Mouse (Mus musculus): Measurements from ENCODE around the gene 1700025G04Rik. TPM values are rescaled to one million over a fixed set of nuclear protein-coding genes. Genes with fewer than 3 reads are reported as not detected.

1700025G04Rik gene
- polyA plus RNA-seq, 1 experiment from 2014 or later: 25.8 TPM

DNA sequence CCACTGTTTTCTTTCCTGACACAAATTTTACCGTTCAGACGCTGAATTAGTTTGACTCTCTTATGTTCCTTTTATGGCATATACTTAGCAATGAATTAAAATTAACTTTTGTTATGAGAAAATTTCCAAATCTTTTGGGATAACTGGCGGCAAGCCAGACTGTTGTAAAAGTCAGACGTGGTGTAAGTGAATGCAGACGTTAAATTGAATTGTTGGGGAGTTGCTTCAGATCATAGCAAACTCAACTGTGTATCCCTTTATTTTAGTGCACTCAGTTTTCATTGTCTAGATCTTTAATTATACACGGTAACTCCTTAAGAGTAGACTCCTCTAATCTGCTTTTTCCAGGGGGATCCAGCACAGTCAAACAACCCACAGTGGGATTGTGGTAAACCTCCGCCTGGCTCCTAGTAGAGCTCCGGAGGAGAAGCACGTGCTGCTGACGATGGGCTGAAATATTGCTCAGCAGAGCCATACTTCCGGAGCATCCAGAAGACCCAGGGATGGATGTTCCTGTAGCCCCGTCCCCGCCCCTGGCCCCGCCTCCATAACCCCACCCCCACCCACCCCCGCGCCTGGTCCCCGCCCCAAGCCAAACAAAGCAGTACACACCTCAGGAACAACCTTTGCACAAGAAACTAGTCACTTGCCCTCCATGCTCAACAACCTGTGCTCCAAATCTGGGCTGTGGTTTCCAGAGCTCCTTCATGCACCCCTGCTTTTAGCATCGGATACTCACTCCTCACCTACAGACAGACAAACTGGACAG is 65.7 kb downstream of the 1700025G04Rik start:
- Histone ChIP-seq H3K9ac (ENCODE audit: low read depth, low read length) (no peak overlapping the region), H3K4me1 (replicated peaks; ENCODE audit: control insufficient read depth, insufficient read depth, low read length) (peaks cover 5% of the 10 kb centered on the region), H3K9me3 (ENCODE audit: control insufficient read depth) (no peaks in the 10 kb centered on the region), H3K4me3 (ENCODE audit: low read depth, low read length) (no peak overlapping the region), H3K36me3 (ENCODE audit: control insufficient read depth, insufficient read depth) (no peaks in the 10 kb centered on the region), H3K27me3 (replicated peaks; ENCODE audit: control insufficient read depth, insufficient read depth, low read length) (no peaks in the 10 kb centered on the region), H3K27ac (ENCODE audit: low read depth, low read length) (no peak overlapping the region), H3K4me2 (replicated peaks; ENCODE audit: low read depth) (no peak overlapping the region)
- 55% methylated on average over 18 of the region's 18 CpGs for WGBS
- no peak for ATAC-seq
- no peak for TF ChIP-seq CTCF (IDR thresholded peaks at IDR 0.05; ENCODE audit: low read depth)

- ATAC-seq: no peak
These were observed 69.1 kb downstream of the 1700025G04Rik start for GRCm38 (mm10) chr1:152020812-152021211.

GRCm38 (mm10) chr1:152020070-152020469 is 69.9 kb downstream of the 1700025G04Rik start:
- no peaks in the 10 kb centered on the region for H3K27me3 ChIP-seq (replicated peaks; ENCODE audit: control insufficient read depth, insufficient read depth, low read length)
- no peak overlapping the region for H3K4me2 ChIP-seq (replicated peaks; ENCODE audit: low read depth)
- H3K4me1 ChIP-seq (replicated peaks; ENCODE audit: control insufficient read depth, insufficient read depth, low read length): peaks cover 5% of the 10 kb centered on the region
- no peaks in the 10 kb centered on the region for H3K9me3 ChIP-seq (ENCODE audit: control insufficient read depth)
- no peak overlapping the region for H3K4me3 ChIP-seq (ENCODE audit: low read depth, low read length)
- H3K36me3 ChIP-seq (ENCODE audit: control insufficient read depth, insufficient read depth): no peaks in the 10 kb centered on the region
- H3K9ac ChIP-seq (ENCODE audit: low read depth, low read length): no peak overlapping the region
- TF ChIP-seq CTCF (IDR thresholded peaks at IDR 0.05; ENCODE audit: low read depth): no peak
- WGBS: 65% methylated on average over 5 of the region's 5 CpGs
- no peak overlapping the region for H3K27ac ChIP-seq (ENCODE audit: low read depth, low read length)
- ATAC-seq: no peak

More at GRCm38 (mm10) chr1:152020812-152021211, 69.1 kb downstream of the 1700025G04Rik start:
- no peaks in the 10 kb centered on the region for H3K36me3 ChIP-seq (ENCODE audit: control insufficient read depth, insufficient read depth)
- H3K9ac ChIP-seq (ENCODE audit: low read depth, low read length): no peak overlapping the region
- no peaks in the 10 kb centered on the region for H3K27me3 ChIP-seq (replicated peaks; ENCODE audit: control insufficient read depth, insufficient read depth, low read length)
- H3K4me2 ChIP-seq (replicated peaks; ENCODE audit: low read depth): no peak overlapping the region
- WGBS: 88% methylated on average over 6 of the region's 6 CpGs
- no peak overlapping the region for H3K4me3 ChIP-seq (ENCODE audit: low read depth, low read length)
- no peak for TF ChIP-seq CTCF (IDR thresholded peaks at IDR 0.05; ENCODE audit: low read depth)
- H3K9me3 ChIP-seq (ENCODE audit: control insufficient read depth): no peaks in the 10 kb centered on the region
- no peak overlapping the region for H3K27ac ChIP-seq (ENCODE audit: low read depth, low read length)
- peaks cover 5% of the 10 kb centered on the region for H3K4me1 ChIP-seq (replicated peaks; ENCODE audit: control insufficient read depth, insufficient read depth, low read length)

GRCm38 (mm10) chr1:152019196-152019595 is 70.7 kb downstream of the 1700025G04Rik start:
- Histone ChIP-seq H3K9ac (ENCODE audit: low read depth, low read length) (no peak overlapping the region), H3K4me2 (replicated peaks; ENCODE audit: low read depth) (no peak overlapping the region), H3K27ac (ENCODE audit: low read depth, low read length) (no peak overlapping the region), H3K4me1 (replicated peaks; ENCODE audit: control insufficient read depth, insufficient read depth, low read length) (peaks cover 5% of the 10 kb centered on the region), H3K9me3 (ENCODE audit: control insufficient read depth) (no peaks in the 10 kb centered on the region), H3K27me3 (replicated peaks; ENCODE audit: control insufficient read depth, insufficient read depth, low read length) (no peaks in the 10 kb centered on the region), H3K4me3 (ENCODE audit: low read depth, low read length) (no peak overlapping the region), H3K36me3 (ENCODE audit: control insufficient read depth, insufficient read depth) (no peaks in the 10 kb centered on the region)
- no peak for ATAC-seq
- TF ChIP-seq CTCF (IDR thresholded peaks at IDR 0.05; ENCODE audit: low read depth): peak; percentile 45
- WGBS: 37% methylated on average over 5 of the region's 5 CpGs

DNA sequence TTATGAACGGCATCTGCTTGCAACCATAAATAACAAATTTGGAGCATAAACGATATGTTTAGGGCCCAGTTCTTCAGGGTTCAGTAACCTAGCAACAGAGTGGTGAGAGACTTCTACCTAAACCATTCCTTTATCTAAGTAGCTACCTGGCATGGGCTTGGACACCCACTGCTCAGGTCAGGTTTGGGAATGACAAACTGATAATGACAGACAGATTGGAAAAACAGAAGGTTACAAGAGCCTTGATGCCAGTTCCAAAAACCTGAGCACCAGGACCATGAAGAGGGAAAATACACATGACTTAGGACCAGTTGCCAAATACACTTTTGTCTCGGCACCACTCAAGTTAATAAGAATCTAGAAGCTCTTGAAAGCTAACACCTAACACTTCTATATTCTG is 71.6 kb downstream of the 1700025G04Rik start:
- Histone ChIP-seq H3K4me1 (replicated peaks; ENCODE audit: control insufficient read depth, insufficient read depth, low read length) (peaks cover 5% of the 10 kb centered on the region), H3K36me3 (ENCODE audit: control insufficient read depth, insufficient read depth) (no peaks in the 10 kb centered on the region), H3K27ac (ENCODE audit: low read depth, low read length) (no peak overlapping the region), H3K27me3 (replicated peaks; ENCODE audit: control insufficient read depth, insufficient read depth, low read length) (no peaks in the 10 kb centered on the region), H3K9ac (ENCODE audit: low read depth, low read length) (no peak overlapping the region), H3K4me2 (replicated peaks; ENCODE audit: low read depth) (no peak overlapping the region), H3K9me3 (ENCODE audit: control insufficient read depth) (no peaks in the 10 kb centered on the region), H3K4me3 (ENCODE audit: low read depth, low read length) (no peak overlapping the region)
- 75% methylated on average over 3 of the region's 3 CpGs for WGBS
- TF ChIP-seq CTCF (IDR thresholded peaks at IDR 0.05; ENCODE audit: low read depth): no peak
- ATAC-seq: no peak

GRCm38 (mm10) chr1:152016663-152017062 is 73.3 kb downstream of the 1700025G04Rik start:
- peaks cover 5% of the 10 kb centered on the region for H3K4me1 ChIP-seq (replicated peaks; ENCODE audit: control insufficient read depth, insufficient read depth, low read length)
- H3K9ac ChIP-seq (ENCODE audit: low read depth, low read length): no peak overlapping the region
- no peaks in the 10 kb centered on the region for H3K27me3 ChIP-seq (replicated peaks; ENCODE audit: control insufficient read depth, insufficient read depth, low read length)
- no peak for TF ChIP-seq CTCF (IDR thresholded peaks at IDR 0.05; ENCODE audit: low read depth)
- WGBS: 86% methylated on average over 3 of the region's 3 CpGs
- no peak overlapping the region for H3K27ac ChIP-seq (ENCODE audit: low read depth, low read length)
- no peak for ATAC-seq
- H3K4me2 ChIP-seq (replicated peaks; ENCODE audit: low read depth): no peak overlapping the region
- no peak overlapping the region for H3K4me3 ChIP-seq (ENCODE audit: low read depth, low read length)
- H3K9me3 ChIP-seq (ENCODE audit: control insufficient read depth): no peaks in the 10 kb centered on the region
- no peaks in the 10 kb centered on the region for H3K36me3 ChIP-seq (ENCODE audit: control insufficient read depth, insufficient read depth)
